Comparison of ENCODE assay signal across 27 mouse cellular contexts in genomic region chr11:108945666-108946065, GRCm38 (mm10). TPM values are rescaled to one million over a fixed set of nuclear protein-coding genes. Genes with fewer than 3 reads are reported as not detected.
DNase-seq lines count a peak whose midpoint lies in the region; ATAC-seq and TF ChIP-seq lines count a peak whose summit lies in the region.
"Had no signal": no experiment of that assay in that cellular context is flagged by ENCODE, and none has a peak within 500 bp of the region (broad histone marks: within the 10 kb centered on the region; RNA-seq: fewer than 3 reads in every experiment).

No protein-coding gene starts in this region.

- H3K4me2 ChIP-seq in hindbrain, embryonic 12.5 days (replicated peaks): no peak overlapping the region
- no peak overlapping the region for H3K4me2 ChIP-seq in hindbrain, embryonic 11.5 days (replicated peaks; ENCODE audit: low read depth, low read length)
- no peak overlapping the region for H3K4me2 ChIP-seq in midbrain, embryonic 15.5 days
- H3K4me2 ChIP-seq in midbrain, embryonic 16.5 days (ENCODE audit: low read length): no peak overlapping the region
- no peak overlapping the region for H3K4me2 ChIP-seq in limb, embryonic 14.5 days (replicated peaks; ENCODE audit: low read depth, low read length, severe bottlenecking)
- H3K4me2 ChIP-seq: intestine, embryonic 15.5 days; limb, embryonic 15.5 days; liver, embryonic 13.5 days; stomach, embryonic 15.5 days had no signal

- no peak for ATAC-seq in hindbrain, embryonic 12.5 days (ENCODE audit: low FRiP score)
- no peak for ATAC-seq in hindbrain, embryonic 11.5 days (ENCODE audit: low FRiP score)
- no peak for ATAC-seq in midbrain, embryonic 15.5 days (replicated peaks)
- ATAC-seq in midbrain, embryonic 16.5 days: no peak
- no peak for ATAC-seq in limb, embryonic 14.5 days (ENCODE audit: low FRiP score, low read depth)
- ATAC-seq: activated CD4-positive, CD25-positive, alpha-beta regulatory T cell, adult 4 months; forebrain, embryonic 14.5 days; hindbrain, postnatal 0 days; intestine, embryonic 15.5 days had no signal

- no peaks in the 10 kb centered on the region for H3K9me3 ChIP-seq in hindbrain, embryonic 12.5 days (replicated peaks)
- no peaks in the 10 kb centered on the region for H3K9me3 ChIP-seq in hindbrain, embryonic 11.5 days (ENCODE audit: control insufficient read depth, low read length)
- no peaks in the 10 kb centered on the region for H3K9me3 ChIP-seq in midbrain, embryonic 15.5 days
- no peaks in the 10 kb centered on the region for H3K9me3 ChIP-seq in midbrain, embryonic 16.5 days (replicated peaks; ENCODE audit: control insufficient read depth, low read length, poor library complexity, severe bottlenecking)
- H3K9me3 ChIP-seq in limb, embryonic 14.5 days (ENCODE audit: control insufficient read depth, low read length): no peaks in the 10 kb centered on the region
- H3K9me3 ChIP-seq: hindbrain, embryonic 10.5 days; intestine, embryonic 15.5 days; limb, embryonic 15.5 days; liver, embryonic 13.5 days; stomach, embryonic 15.5 days had no signal

- H3K27ac ChIP-seq in hindbrain, embryonic 12.5 days: 0 out of 2 replicates have a peak overlapping the region, but pooled peaks have one; percentile 26
- H3K27ac ChIP-seq in hindbrain, embryonic 11.5 days (ENCODE audit: low read depth, low read length): no peak overlapping the region
- 0 out of 2 replicates have a peak overlapping the region, but pooled peaks have one; percentile 1 for H3K27ac ChIP-seq in midbrain, embryonic 15.5 days
- no peak overlapping the region for H3K27ac ChIP-seq in midbrain, embryonic 16.5 days (ENCODE audit: low read length)
- H3K27ac ChIP-seq in limb, embryonic 14.5 days (replicated peaks; ENCODE audit: low read depth, low read length): 0 out of 2 replicates have a peak overlapping the region, but pooled peaks have one; percentile 5
- H3K27ac ChIP-seq: hindbrain, embryonic 10.5 days; hindbrain, postnatal 0 days; intestine, embryonic 15.5 days; limb, embryonic 15.5 days; liver, embryonic 13.5 days; stomach, embryonic 15.5 days had no signal

- H3K4me1 ChIP-seq in hindbrain, embryonic 12.5 days: peaks cover 28% of the 10 kb centered on the region
- H3K4me1 ChIP-seq in hindbrain, embryonic 11.5 days (replicated peaks; ENCODE audit: control insufficient read depth, insufficient read depth, low read length): no peaks in the 10 kb centered on the region; the same call in 1 of the 2 replicates
- peaks cover 29% of the 10 kb centered on the region for H3K4me1 ChIP-seq in midbrain, embryonic 15.5 days
- H3K4me1 ChIP-seq in midbrain, embryonic 16.5 days (ENCODE audit: control insufficient read depth, insufficient read depth, low read length): peaks cover 18% of the 10 kb centered on the region
- H3K4me1 ChIP-seq in limb, embryonic 14.5 days (ENCODE audit: control insufficient read depth, insufficient read depth, low read length): peaks cover 26% of the 10 kb centered on the region
- H3K4me1 ChIP-seq: intestine, embryonic 15.5 days; liver, embryonic 13.5 days; stomach, embryonic 15.5 days had no signal

- no peaks in the 10 kb centered on the region for H3K27me3 ChIP-seq in hindbrain, embryonic 12.5 days
- no peaks in the 10 kb centered on the region for H3K27me3 ChIP-seq in hindbrain, embryonic 11.5 days (ENCODE audit: control insufficient read depth, insufficient read depth, low read length)
- no peaks in the 10 kb centered on the region for H3K27me3 ChIP-seq in midbrain, embryonic 15.5 days (replicated peaks)
- H3K27me3 ChIP-seq in midbrain, embryonic 16.5 days (ENCODE audit: control insufficient read depth, insufficient read depth, low read depth, low read length): no peaks in the 10 kb centered on the region
- H3K27me3 ChIP-seq in limb, embryonic 14.5 days (ENCODE audit: control insufficient read depth, insufficient read depth, low read length): no peaks in the 10 kb centered on the region
- H3K27me3 ChIP-seq: intestine, embryonic 15.5 days; limb, embryonic 15.5 days; liver, embryonic 13.5 days; stomach, embryonic 15.5 days had no signal

- WGBS in hindbrain, embryonic 12.5 days: 96% methylated on average over 9 of the region's 9 CpGs
- WGBS in hindbrain, embryonic 11.5 days: 95% methylated on average over 9 of the region's 9 CpGs
- 92% methylated on average over 9 of the region's 9 CpGs for WGBS in midbrain, embryonic 15.5 days
- 89% methylated on average over 9 of the region's 9 CpGs for WGBS in midbrain, embryonic 16.5 days
- 89% methylated on average over 9 of the region's 9 CpGs for WGBS in limb, embryonic 14.5 days

- H3K9ac ChIP-seq in hindbrain, embryonic 12.5 days: no peak overlapping the region
- no peak overlapping the region for H3K9ac ChIP-seq in hindbrain, embryonic 11.5 days (ENCODE audit: low read depth, low read length)
- no peak overlapping the region for H3K9ac ChIP-seq in midbrain, embryonic 15.5 days
- H3K9ac ChIP-seq in midbrain, embryonic 16.5 days (ENCODE audit: low read depth, low read length): no peak overlapping the region
- H3K9ac ChIP-seq in limb, embryonic 14.5 days (ENCODE audit: low read depth, low read length, severe bottlenecking): no peak overlapping the region
- H3K9ac ChIP-seq: intestine, embryonic 15.5 days; limb, embryonic 15.5 days; liver, embryonic 13.5 days; stomach, embryonic 15.5 days had no signal

- H3K36me3 ChIP-seq in hindbrain, embryonic 12.5 days: peaks cover 84% of the 10 kb centered on the region
- peaks cover 30% of the 10 kb centered on the region for H3K36me3 ChIP-seq in hindbrain, embryonic 11.5 days (ENCODE audit: control insufficient read depth, insufficient read depth, low read length)
- H3K36me3 ChIP-seq in midbrain, embryonic 15.5 days (replicated peaks): peaks cover 42% of the 10 kb centered on the region
- H3K36me3 ChIP-seq in midbrain, embryonic 16.5 days (ENCODE audit: control insufficient read depth, insufficient read depth, low read length): peaks cover 59% of the 10 kb centered on the region
- H3K36me3 ChIP-seq in limb, embryonic 14.5 days (ENCODE audit: control insufficient read depth, insufficient read depth, low read length): peaks cover 86% of the 10 kb centered on the region

- TF ChIP-seq POLR2A in limb, embryonic 14.5 days (IDR thresholded peaks at IDR 0.05; ENCODE audit: borderline replicate concordance, extremely low read depth, insufficient read depth, insufficient read length): no peak

- H3K4me3 ChIP-seq in hindbrain, embryonic 12.5 days: no peak overlapping the region
- no peak overlapping the region for H3K4me3 ChIP-seq in hindbrain, embryonic 11.5 days (ENCODE audit: low read depth, low read length)
- no peak overlapping the region for H3K4me3 ChIP-seq in midbrain, embryonic 15.5 days
- H3K4me3 ChIP-seq in midbrain, embryonic 16.5 days (ENCODE audit: low read depth, low read length): no peak overlapping the region
- no peak overlapping the region for H3K4me3 ChIP-seq in limb, embryonic 14.5 days (replicated peaks; ENCODE audit: low read length)
- H3K4me3 ChIP-seq: hindbrain, embryonic 10.5 days; intestine, embryonic 15.5 days; limb, embryonic 15.5 days; liver, embryonic 13.5 days; stomach, embryonic 15.5 days had no signal

- DNase-seq in cerebellum, postnatal 36 days: peak; percentile 30 to 37
- no peak for DNase-seq in cerebellum, adult 9-10 months
- DNase-seq in hindbrain, embryonic 11.5 days (ENCODE audit: low spot score): no peak
- DNase-seq in limb, embryonic 14.5 days (ENCODE audit: low spot score): no peak
- no peak for DNase-seq in T-cell, adult 2 months (ENCODE audit: low spot score)
- DNase-seq: adrenal gland, postnatal 10 days; B cell, adult 2 months; cerebellum, adult 8-10 months; heart, postnatal 14 days; kidney, adult 2 months; kidney, postnatal 36 days; layer of hippocampus, postnatal 36 days; liver, embryonic 13.5 days; lung, adult 18-20 months; lung, postnatal 14 days; midbrain, embryonic 14.5 days; thymus, postnatal 14 days had no signal

RNA-seq across cellular contexts. Expression of gene Axin2, which starts 25.5 kb away (rescaled TPM):
- 17.5 and 20.3 TPM in 2 replicates for polyA plus RNA-seq in hindbrain, embryonic 12.5 days (2016; fragmentation: Nextera tagmentation; extraction: Ambion mirVana)
- 20.1 and 26.5 TPM in 2 replicates for polyA plus RNA-seq in hindbrain, embryonic 11.5 days (2014; fragmentation: Nextera tagmentation; extraction: Ambion mirVana)
- 13.2 and 13.5 TPM in 2 replicates for polyA plus RNA-seq in midbrain, embryonic 15.5 days (2015; fragmentation: Nextera tagmentation; extraction: Ambion mirVana)
- polyA plus RNA-seq in midbrain, embryonic 16.5 days (2015; fragmentation: Nextera tagmentation; extraction: Ambion mirVana): 9.3 and 11.3 TPM in 2 replicates
- 50.9 and 58.2 TPM in 2 replicates for polyA plus RNA-seq in limb, embryonic 14.5 days (2012; rRNA removed)
- polyA plus RNA-seq in limb, embryonic 14.5 days (2014; fragmentation: Nextera tagmentation; extraction: Ambion mirVana): 22.6 and 22.7 TPM in 2 replicates

Comparison
In these comparisons a context has a peak if more than half of its experiments do, and no peak if none do; other contexts are left out.
1. DNase-seq: peak in cerebellum, postnatal 36 days (2 of 2); none in cerebellum, adult 9-10 months (single experiment), hindbrain, embryonic 11.5 days (single experiment), limb, embryonic 14.5 days (single experiment) and T-cell, adult 2 months (single experiment).
2. H3K27ac ChIP-seq: peak in hindbrain, embryonic 12.5 days (single experiment), midbrain, embryonic 15.5 days (single experiment) and limb, embryonic 14.5 days (single experiment); none in hindbrain, embryonic 11.5 days (single experiment) and midbrain, embryonic 16.5 days (single experiment).